Mouse (Mus musculus) kidney, embryonic 16.5 days (tissue): ENCODE results near the gene Cebpa. TPM values are rescaled to one million over a fixed set of nuclear protein-coding genes. Genes with fewer than 3 reads are reported as not detected.

Source experiments
- ATAC-seq: fragments of 200-750 bp; cut with Nextera tagmentation; 2 replicates; pipeline ENCODE4 v1.8.0; 2017; ENCODE audit warnings: moderate TSS enrichment; ENCODE audit not compliant: low FRiP score, low TSS enrichment
- H3K27ac ChIP-seq: fragments of 300-500 bp; sonication (generic); 2 replicates; pipeline ENCODE4 v1.5.1; 2014; ENCODE audit warnings: low read length
- H3K27me3 ChIP-seq: fragments of 300-500 bp; sonication (generic); 2 replicates; pipeline ENCODE4 v1.6.1; 2014; ENCODE audit warnings: low read length, control low read depth, mixed read lengths; ENCODE audit not compliant: insufficient read depth
- H3K36me3 ChIP-seq: fragments of 300-500 bp; sonication (generic); 2 replicates; pipeline ENCODE4 v1.6.1; 2014; ENCODE audit warnings: low read length, control low read depth, mixed read lengths; ENCODE audit not compliant: insufficient read depth
- H3K4me1 ChIP-seq: fragments of 300-500 bp; sonication (generic); 2 replicates; pipeline ENCODE4 v1.6.1; 2014; ENCODE audit warnings: low read length, control low read depth, mixed read lengths; ENCODE audit not compliant: insufficient read depth
- H3K4me2 ChIP-seq: fragments of 300-500 bp; sonication (generic); replicated peaks from 2 replicates; pipeline ENCODE4 v1.6.1; 2014; ENCODE audit warnings: low read depth, low read length
- H3K4me3 ChIP-seq: fragments of 300-500 bp; sonication (generic); 2 replicates; pipeline ENCODE4 v1.5.1; 2014; ENCODE audit warnings: mild to moderate bottlenecking, low read length
- H3K9ac ChIP-seq: fragments of 300-500 bp; sonication (generic); replicated peaks from 2 replicates; pipeline ENCODE4 v1.6.1; 2014; ENCODE audit warnings: low read length
- H3K9me3 ChIP-seq: fragments of 300-500 bp; sonication (generic); 2 replicates; pipeline ENCODE4 v1.6.1; 2016; ENCODE audit warnings: low read length, control low read depth
- WGBS: fragments of 180-500 bp; shearing (Covaris S2); extraction: QIAGEN DNeasy Blood & Tissue Kit; methylation state at CpG from one replicate; pipeline ENCODE4 v1.1.7; 2014; 5-methylcytosine and 5-hydroxymethylcytosine counted together
- polyA plus RNA-seq: library from polyadenylated mRNA; unstranded; fragments of >200 nt; fragmentation: Nextera tagmentation; extraction: Ambion mirVana; gene quantifications from 2 replicates; pipeline ENCODE4 v1.2.1, GENCODE M21; 2015

Cebpa gene
- polyA plus RNA-seq, 1 experiment from 2014 or later: 1.4 TPM

GRCm38 (mm10) chr7:35127001-35127400 is 7.9 kb downstream of the Cebpa start:
- 32% methylated on average over 10 of the region's 10 CpGs for WGBS
- Histone ChIP-seq H3K27ac (no peak overlapping the region), H3K4me2 (no peak overlapping the region), H3K4me3 (no peak overlapping the region), H3K4me1 (no peaks in the 10 kb centered on the region), H3K9ac (no peak overlapping the region), H3K36me3 (no peaks in the 10 kb centered on the region), H3K9me3 (peaks cover 6% of the 10 kb centered on the region; the same call in 1 of the 2 replicates), H3K27me3 (peaks cover 13% of the 10 kb centered on the region)
- ATAC-seq: no peak

- no peak overlapping the region for H3K4me2 ChIP-seq
- peaks cover 6% of the 10 kb centered on the region; the same call in 1 of the 2 replicates for H3K27me3 ChIP-seq
- WGBS: 28% methylated on average over 6 of the region's 6 CpGs
- no peaks in the 10 kb centered on the region for H3K36me3 ChIP-seq
- no peak overlapping the region for H3K27ac ChIP-seq
- H3K4me3 ChIP-seq: no peak overlapping the region
- ATAC-seq: no peak
- H3K9me3 ChIP-seq: peaks cover 6% of the 10 kb centered on the region; the same call in 1 of the 2 replicates
- H3K9ac ChIP-seq: no peak overlapping the region
- no peaks in the 10 kb centered on the region for H3K4me1 ChIP-seq
These were observed 8.6 kb downstream of the Cebpa start for GRCm38 (mm10) chr7:35127721-35128120.

- Histone ChIP-seq H3K4me3 (no peak overlapping the region), H3K36me3 (no peaks in the 10 kb centered on the region), H3K27ac (no peak overlapping the region), H3K4me2 (no peak overlapping the region), H3K9me3 (peaks cover 6% of the 10 kb centered on the region; the same call in 1 of the 2 replicates), H3K9ac (no peak overlapping the region), H3K4me1 (no peaks in the 10 kb centered on the region), H3K27me3 (no peaks in the 10 kb centered on the region)
- 0 out of 2 replicates have a peak, but pooled peaks have one; percentile 30 for ATAC-seq
- 50% methylated on average over 17 of the region's 17 CpGs for WGBS
These were observed 9.8 kb downstream of the Cebpa start for GRCm38 (mm10) chr7:35128677-35129567.

- Histone ChIP-seq H3K4me1 (no peaks in the 10 kb centered on the region), H3K36me3 (no peaks in the 10 kb centered on the region), H3K4me2 (no peak overlapping the region), H3K27me3 (no peaks in the 10 kb centered on the region), H3K9me3 (peaks cover 6% of the 10 kb centered on the region; the same call in 1 of the 2 replicates), H3K9ac (no peak overlapping the region), H3K27ac (no peak overlapping the region), H3K4me3 (no peak overlapping the region)
- no peak for ATAC-seq
- WGBS: 80% methylated on average over 13 of the region's 13 CpGs
These were observed 11.1 kb downstream of the Cebpa start for GRCm38 (mm10) chr7:35130059-35130738.

- Histone ChIP-seq H3K36me3 (no peaks in the 10 kb centered on the region), H3K4me3 (no peak overlapping the region), H3K4me2 (no peak overlapping the region), H3K27me3 (no peaks in the 10 kb centered on the region), H3K4me1 (no peaks in the 10 kb centered on the region), H3K9ac (no peak overlapping the region), H3K9me3 (peaks cover 6% of the 10 kb centered on the region; the same call in 1 of the 2 replicates), H3K27ac (no peak overlapping the region)
- no peak for ATAC-seq
- 73% methylated on average over 5 of the region's 5 CpGs for WGBS
These were observed 11.8 kb downstream of the Cebpa start for GRCm38 (mm10) chr7:35130888-35131287.

- H3K4me2 ChIP-seq: no peak overlapping the region
- H3K27me3 ChIP-seq: no peaks in the 10 kb centered on the region
- H3K9me3 ChIP-seq: peaks cover 6% of the 10 kb centered on the region; the same call in 1 of the 2 replicates
- H3K27ac ChIP-seq: no peak overlapping the region
- H3K36me3 ChIP-seq: no peaks in the 10 kb centered on the region
- no peaks in the 10 kb centered on the region for H3K4me1 ChIP-seq
- no peak for ATAC-seq
- 96% methylated on average over 9 of the region's 9 CpGs for WGBS
- no peak overlapping the region for H3K4me3 ChIP-seq
- no peak overlapping the region for H3K9ac ChIP-seq
These were observed 12.5 kb downstream of the Cebpa start for GRCm38 (mm10) chr7:35131601-35132000.

GRCm38 (mm10) chr7:35134621-35135020 is 15.5 kb downstream of the Cebpa start:
- 25% methylated on average over 5 of the region's 5 CpGs for WGBS
- no peak overlapping the region for H3K4me2 ChIP-seq
- no peak overlapping the region for H3K27ac ChIP-seq
- peaks cover 6% of the 10 kb centered on the region; the same call in 1 of the 2 replicates for H3K9me3 ChIP-seq
- H3K27me3 ChIP-seq: no peaks in the 10 kb centered on the region; the same call in 1 of the 2 replicates
- no peaks in the 10 kb centered on the region for H3K36me3 ChIP-seq
- ATAC-seq: no peak
- no peak overlapping the region for H3K9ac ChIP-seq
- no peaks in the 10 kb centered on the region for H3K4me1 ChIP-seq
- H3K4me3 ChIP-seq: no peak overlapping the region

- Histone ChIP-seq H3K4me2 (no peak overlapping the region), H3K36me3 (no peaks in the 10 kb centered on the region), H3K27ac (no peak overlapping the region), H3K9me3 (no peaks in the 10 kb centered on the region), H3K9ac (no peak overlapping the region), H3K4me3 (no peak overlapping the region), H3K27me3 (no peaks in the 10 kb centered on the region; the same call in 1 of the 2 replicates), H3K4me1 (peaks cover 12% of the 10 kb centered on the region)
- 85% methylated on average over 1 of the region's 1 CpGs for WGBS
- ATAC-seq: no peak
These were observed 18.4 kb downstream of the Cebpa start for GRCm38 (mm10) chr7:35137524-35137923.

- H3K27me3 ChIP-seq: no peaks in the 10 kb centered on the region; the same call in 1 of the 2 replicates
- no peaks in the 10 kb centered on the region for H3K9me3 ChIP-seq
- no peak overlapping the region for H3K4me2 ChIP-seq
- no peak overlapping the region for H3K4me3 ChIP-seq
- 61% methylated on average over 4 of the region's 4 CpGs for WGBS
- peaks cover 12% of the 10 kb centered on the region for H3K4me1 ChIP-seq
- H3K9ac ChIP-seq: no peak overlapping the region
- no peaks in the 10 kb centered on the region for H3K36me3 ChIP-seq
- ATAC-seq: no peak
- no peak overlapping the region for H3K27ac ChIP-seq
These were observed 19.4 kb downstream of the Cebpa start for GRCm38 (mm10) chr7:35138481-35138880.
